Mouse (Mus musculus): Measurements from ENCODE around the gene Trpm3.

GRCm38 (mm10) chr19:22462043-22462442 lies 323.2 kb downstream of the Trpm3 start:
- TF ChIP-seq GATA1 (IDR thresholded peaks at IDR 0.05; ENCODE audit: borderline replicate concordance, low read length) (no peak), FLI1 (IDR thresholded peaks at IDR 0.05; ENCODE audit: low read length) (no peak)
